Mouse (Mus musculus) heart, adult 18-20 months (tissue): Measurements from ENCODE around the gene Psmd12. TPM values are rescaled to one million over a fixed set of nuclear protein-coding genes. Genes with fewer than 3 reads are reported as not detected.
"Not testable (repeated sequence)": the region's sequence is repeated elsewhere in the genome, so short reads cannot be mapped to it uniquely, and the experiment has no call there.

ENCODE experiments used
- DNase-seq, 2 experiments: peaks; one replicate each; pipeline ENCODE4 v3.0.0; 2021 to 2022; ENCODE audit warnings: mixed read lengths in 1 of 2
- total RNA-seq, 2 experiments: library from RNA; stranded (reverse); gene quantifications; 2 replicates each; pipeline ENCODE4 v1.2.3; 2021

Gene Psmd12
- total RNA-seq, 2 experiments from 2014 or later: 93.3 to 94.7 TPM

- no peak for DNase-seq
Observed at GRCm38 (mm10) chr11:107459828-107460227, 19.5 kb upstream of the Psmd12 start.

GRCm38 (mm10) chr11:107462478-107462877, 16.8 kb upstream of the Psmd12 start:
- DNase-seq: no peak

- no peak for DNase-seq
Observed at GRCm38 (mm10) chr11:107463251-107463681, 16.0 kb upstream of the Psmd12 start.

GRCm38 (mm10) chr11:107464141-107464540, 15.1 kb upstream of the Psmd12 start:
- DNase-seq: peak in 1 of 2 experiments; percentile 56

GRCm38 (mm10) chr11:107465041-107465440, 14.2 kb upstream of the Psmd12 start:
- DNase-seq: no peak

GRCm38 (mm10) chr11:107465969-107466368, 13.3 kb upstream of the Psmd12 start:
- DNase-seq: no peak

GRCm38 (mm10) chr11:107466611-107467391, 12.5 kb upstream of the Psmd12 start:
- DNase-seq: no peak

GRCm38 (mm10) chr11:107468252-107469030, 10.8 kb upstream of the Psmd12 start:
- DNase-seq: no peak

- DNase-seq: peak in 1 of 2 experiments; percentile 86
Observed at GRCm38 (mm10) chr11:107469031-107469522, 10.2 kb upstream of the Psmd12 start.

GRCm38 (mm10) chr11:107469523-107470371, 9.5 kb upstream of the Psmd12 start:
- DNase-seq: peak; percentile 65 to 87

GRCm38 (mm10) chr11:107470521-107471041, 8.7 kb upstream of the Psmd12 start, which contains the start of gene Pitpnc1:
Gene Pitpnc1 (minus strand): TSS chr11:107470699.
- peak; percentile 90 to 93 for DNase-seq

- DNase-seq: no peak
Observed at GRCm38 (mm10) chr11:107471071-107471720, 8.1 kb upstream of the Psmd12 start.

GRCm38 (mm10) chr11:107472304-107472703, 7.0 kb upstream of the Psmd12 start:
- DNase-seq: no peak

GRCm38 (mm10) chr11:107473137-107473820, 6.0 kb upstream of the Psmd12 start:
- DNase-seq: peak; percentile 75

- no peak for DNase-seq
Observed at GRCm38 (mm10) chr11:107479862-107480203, 549 bp downstream of the Psmd12 start.

GRCm38 (mm10) chr11:107484341-107484740, 5.1 kb downstream of the Psmd12 start:
- no peak for DNase-seq

GRCm38 (mm10) chr11:107502801-107503200, 23.5 kb downstream of the Psmd12 start:
- no peak for DNase-seq

GRCm38 (mm10) chr11:107504364-107504763, 25.1 kb downstream of the Psmd12 start:
- DNase-seq: not testable (repeated sequence)

- DNase-seq: no peak
Observed at GRCm38 (mm10) chr11:107506260-107506659, 27.0 kb downstream of the Psmd12 start.

GRCm38 (mm10) chr11:107509631-107510338, 30.5 kb downstream of the Psmd12 start:
- DNase-seq: peak in 1 of 2 experiments; percentile 5
